Mouse (Mus musculus): ENCODE results near the gene Gucy1a1. TPM values are rescaled to one million over a fixed set of nuclear protein-coding genes. Genes with fewer than 3 reads are reported as not detected.
"Not testable (repeated sequence)": the region's sequence is repeated elsewhere in the genome, so short reads cannot be mapped to it uniquely, and the experiment has no call there.

Gene Gucy1a1
- polyA plus RNA-seq (2014; fragmentation: Nextera tagmentation; extraction: Ambion mirVana), result 21.9 and 27.8 TPM in 2 replicates

DNA sequence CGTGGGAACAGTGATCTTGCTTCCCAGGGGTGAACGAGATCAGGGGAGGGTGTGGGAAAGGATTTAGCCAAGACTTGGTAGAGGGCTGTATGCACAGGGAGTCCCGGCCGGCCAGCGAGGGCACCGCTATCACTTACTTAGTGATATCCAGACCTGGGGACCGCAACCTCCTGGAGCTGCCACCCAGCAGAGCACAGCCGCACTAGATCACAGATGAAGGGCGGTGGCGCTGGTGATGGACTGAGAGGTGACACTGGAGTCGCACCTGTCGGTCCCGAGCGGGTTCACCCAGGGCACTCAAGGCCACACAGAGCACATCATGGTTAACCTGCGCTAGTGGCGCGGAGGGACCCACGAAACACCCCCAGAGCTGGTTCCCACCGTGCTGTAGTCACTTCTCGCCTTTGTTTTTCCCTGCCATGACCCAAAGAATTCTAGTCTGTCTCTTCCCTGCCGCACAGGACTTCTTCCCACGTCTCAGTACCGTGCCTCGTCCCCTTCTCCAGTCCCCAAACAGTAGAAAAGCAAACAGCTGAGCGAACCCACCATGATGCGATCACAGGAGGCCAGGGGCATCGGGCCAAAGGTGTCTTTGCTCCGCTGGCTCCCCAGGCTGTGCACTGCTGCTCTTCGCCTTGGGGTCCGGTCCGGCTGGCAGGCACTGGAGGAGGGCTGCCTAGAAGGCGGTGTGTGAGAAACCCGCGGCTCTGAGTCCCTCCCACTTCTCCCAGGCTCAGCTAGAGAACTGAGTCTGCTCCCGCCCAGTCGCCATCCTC is at the start of gene Gucy1a1:
TSS of gene Gucy1a1 (minus strand) at position 664 of the 776 bp plus-strand sequence.
- Histone ChIP-seq H3K27me3 (ENCODE audit: control insufficient read depth, insufficient read depth, low read length) (no peaks in the 10 kb centered on the region), H3K36me3 (replicated peaks; ENCODE audit: control insufficient read depth, insufficient read depth) (no peaks in the 10 kb centered on the region), H3K9ac (peak within 1 kb of the TSS; percentile 64), H3K4me3 (replicated peaks; ENCODE audit: low read length) (peak within 1 kb of the TSS; percentile 46), H3K27ac (peak within 1 kb of the TSS; percentile 26; the same call in 1 of the 2 replicates), H3K4me1 (replicated peaks; ENCODE audit: control insufficient read depth, insufficient read depth, low read length) (no peaks in the 10 kb centered on the region; the same call in 1 of the 2 replicates), H3K9me3 (ENCODE audit: control insufficient read depth, low read length) (no peaks in the 10 kb centered on the region), H3K4me2 (replicated peaks) (peak within 1 kb of the TSS; percentile 97)
- ATAC-seq (ENCODE audit: low FRiP score) (peak; percentile 86), DNase-seq (ENCODE audit: low spot score) (peak; percentile 34)
- under 1% methylated on average over 36 of the region's 36 CpGs for WGBS

DNA sequence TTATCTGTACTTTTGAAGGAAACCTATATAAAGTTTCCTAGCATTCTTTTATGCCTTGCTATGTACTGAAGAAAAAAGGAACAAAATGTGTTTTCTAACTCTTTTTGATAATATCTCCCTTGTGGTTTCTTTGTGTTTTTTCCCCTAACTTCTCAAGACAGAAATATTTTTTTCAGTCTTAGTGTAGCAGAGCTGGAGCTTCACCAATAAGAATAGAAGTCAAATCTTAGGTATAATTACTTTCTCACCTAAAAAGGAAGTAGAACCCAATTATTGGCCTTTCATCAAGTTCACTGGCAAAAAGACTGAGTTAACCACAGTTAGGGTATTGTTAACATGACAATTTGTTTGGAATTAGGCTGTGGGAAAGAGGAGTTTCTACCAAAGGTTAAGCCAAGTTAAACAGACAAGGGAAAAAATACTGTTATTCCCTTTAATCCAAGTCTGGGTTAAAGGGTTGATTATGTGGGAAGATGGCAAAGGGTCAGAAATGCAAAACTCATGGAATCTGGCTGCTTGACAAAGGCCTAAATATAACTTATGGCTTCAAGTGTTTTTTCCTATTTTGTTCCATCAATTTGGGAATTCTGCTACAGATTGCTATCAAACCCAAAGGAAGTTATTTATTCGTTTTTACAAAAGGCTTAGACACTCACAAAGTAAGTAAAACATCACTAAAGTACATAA is 46.1 kb upstream of the Gucy1a1 start:
- ATAC-seq (ENCODE audit: low FRiP score), result no peak
- Histone ChIP-seq H3K27me3 (ENCODE audit: control insufficient read depth, insufficient read depth, low read length) (no peaks in the 10 kb centered on the region), H3K9me3 (ENCODE audit: control insufficient read depth, low read length) (0 out of 2 replicates have a peak, but pooled peaks cover 12% of the 10 kb centered on the region), H3K4me1 (replicated peaks; ENCODE audit: control insufficient read depth, insufficient read depth, low read length) (no peaks in the 10 kb centered on the region), H3K4me3 (replicated peaks; ENCODE audit: low read length) (no peak overlapping the region), H3K9ac (no peak overlapping the region), H3K36me3 (replicated peaks; ENCODE audit: control insufficient read depth, insufficient read depth) (no peaks in the 10 kb centered on the region), H3K27ac (no peak overlapping the region), H3K4me2 (replicated peaks) (no peak overlapping the region)
- DNase-seq (ENCODE audit: low spot score), result no peak
- 76% methylated on average over 1 of the region's 1 CpGs for WGBS

DNA sequence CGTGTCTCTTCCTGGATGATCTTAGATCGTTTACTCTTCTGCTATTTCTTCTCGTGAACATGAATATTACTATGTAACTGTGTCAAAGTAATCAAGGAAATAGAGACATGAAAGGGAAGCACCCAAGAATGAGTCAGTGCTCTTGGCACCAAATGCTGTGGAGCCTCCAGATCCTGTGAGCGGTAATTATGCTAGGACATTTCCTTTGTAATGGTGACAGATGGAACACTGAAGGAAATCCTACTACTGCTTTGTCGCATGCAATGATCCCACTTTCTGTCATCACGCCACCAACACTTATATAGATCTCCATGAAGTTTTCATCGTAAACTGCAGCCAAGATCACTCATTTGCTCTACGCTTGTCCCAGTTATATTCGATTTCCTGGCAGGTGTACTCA is 40.0 kb upstream of the Gucy1a1 start:
- ATAC-seq (ENCODE audit: low FRiP score) (no peak), DNase-seq (ENCODE audit: low spot score) (no peak)
- H3K27me3 ChIP-seq (ENCODE audit: control insufficient read depth, insufficient read depth, low read length), result no peaks in the 10 kb centered on the region
- H3K9ac ChIP-seq, result no peak overlapping the region
- no peak overlapping the region for H3K27ac ChIP-seq
- 93% methylated on average over 9 of the region's 9 CpGs for WGBS
- no peak overlapping the region for H3K4me3 ChIP-seq (replicated peaks; ENCODE audit: low read length)
- no peak overlapping the region for H3K4me2 ChIP-seq (replicated peaks)
- no peaks in the 10 kb centered on the region for H3K4me1 ChIP-seq (replicated peaks; ENCODE audit: control insufficient read depth, insufficient read depth, low read length)
- no peaks in the 10 kb centered on the region for H3K36me3 ChIP-seq (replicated peaks; ENCODE audit: control insufficient read depth, insufficient read depth)
- H3K9me3 ChIP-seq (ENCODE audit: control insufficient read depth, low read length), result 0 out of 2 replicates have a peak, but pooled peaks cover 12% of the 10 kb centered on the region

DNA sequence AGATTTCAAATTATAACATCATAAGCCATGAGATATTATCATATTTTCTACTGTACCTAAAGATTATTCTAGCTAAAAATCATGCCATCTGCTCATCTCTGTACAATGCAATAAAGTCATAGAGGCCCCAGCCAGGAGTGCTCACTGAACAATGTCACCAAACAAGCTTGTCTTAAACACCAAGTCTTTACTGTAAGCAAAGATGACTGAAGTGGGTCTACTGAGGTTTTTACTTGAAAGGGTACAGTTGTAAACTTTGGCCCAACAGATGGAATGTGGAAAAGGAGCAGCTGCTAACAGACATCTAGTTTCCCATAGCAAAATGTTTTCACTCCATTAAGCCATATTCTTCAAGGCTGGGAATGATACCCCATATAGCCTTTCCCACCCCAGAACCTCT is 35.9 kb upstream of the Gucy1a1 start:
- H3K4me2 ChIP-seq (replicated peaks), result no peak overlapping the region
- ATAC-seq (ENCODE audit: low FRiP score) (no peak), DNase-seq (ENCODE audit: low spot score) (no peak)
- H3K27me3 ChIP-seq (ENCODE audit: control insufficient read depth, insufficient read depth, low read length), result no peaks in the 10 kb centered on the region
- no peak overlapping the region for H3K27ac ChIP-seq
- H3K9me3 ChIP-seq (ENCODE audit: control insufficient read depth, low read length), result no peaks in the 10 kb centered on the region
- no peaks in the 10 kb centered on the region for H3K36me3 ChIP-seq (replicated peaks; ENCODE audit: control insufficient read depth, insufficient read depth)
- no peaks in the 10 kb centered on the region for H3K4me1 ChIP-seq (replicated peaks; ENCODE audit: control insufficient read depth, insufficient read depth, low read length)
- H3K9ac ChIP-seq, result no peak overlapping the region
- no peak overlapping the region for H3K4me3 ChIP-seq (replicated peaks; ENCODE audit: low read length)

DNA sequence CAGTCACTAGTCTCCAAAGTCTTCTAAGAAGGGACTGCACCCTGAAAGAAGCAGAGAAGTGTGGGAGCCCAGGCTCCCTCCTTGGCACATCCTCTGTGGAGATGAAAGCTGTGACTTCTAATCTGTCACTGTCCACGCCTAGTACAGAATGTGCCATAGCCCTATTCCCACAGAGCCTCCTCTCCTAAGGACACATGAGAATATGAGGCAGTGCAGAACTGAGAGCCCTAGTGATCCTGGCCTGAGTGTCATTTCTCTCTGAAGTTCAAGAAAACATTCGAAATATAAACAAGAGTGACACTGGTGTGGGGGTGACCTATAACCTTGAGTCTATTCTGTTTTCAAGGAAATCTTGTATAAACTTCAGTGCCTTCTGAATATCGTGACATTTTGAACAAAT is 34.7 kb upstream of the Gucy1a1 start:
- Histone ChIP-seq H3K4me2 (replicated peaks) (no peak overlapping the region), H3K9ac (no peak overlapping the region), H3K4me1 (replicated peaks; ENCODE audit: control insufficient read depth, insufficient read depth, low read length) (no peaks in the 10 kb centered on the region), H3K4me3 (replicated peaks; ENCODE audit: low read length) (no peak overlapping the region), H3K27me3 (ENCODE audit: control insufficient read depth, insufficient read depth, low read length) (no peaks in the 10 kb centered on the region), H3K9me3 (ENCODE audit: control insufficient read depth, low read length) (no peaks in the 10 kb centered on the region), H3K36me3 (replicated peaks; ENCODE audit: control insufficient read depth, insufficient read depth) (no peaks in the 10 kb centered on the region), H3K27ac (no peak overlapping the region)
- DNase-seq (ENCODE audit: low spot score) (no peak), ATAC-seq (ENCODE audit: low FRiP score) (no peak; the same call in 1 of the 2 replicates)
- WGBS, result 76% methylated on average over 3 of the region's 3 CpGs

DNA sequence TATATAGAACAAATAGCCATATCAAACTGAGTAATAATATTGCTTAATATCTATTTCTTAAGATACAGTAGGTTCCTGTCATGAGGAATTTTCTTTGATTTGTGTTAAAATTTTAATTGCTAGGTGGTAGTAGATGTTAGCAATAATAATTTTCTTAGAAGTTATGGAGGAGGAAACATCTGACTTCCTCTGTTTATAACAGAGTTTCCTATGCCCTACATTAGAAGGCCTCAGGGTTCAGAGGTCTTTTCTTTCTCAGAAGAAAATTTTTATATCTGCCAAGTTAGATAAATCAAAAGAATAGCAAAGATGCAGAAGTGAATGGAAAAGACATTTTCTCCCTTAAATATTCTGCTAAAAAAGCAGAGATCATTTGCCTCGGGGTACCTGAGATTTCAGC is 29.9 kb upstream of the Gucy1a1 start:
- no peak for DNase-seq (ENCODE audit: low spot score)
- no peak overlapping the region for H3K4me2 ChIP-seq (replicated peaks)
- no peak overlapping the region for H3K4me3 ChIP-seq (replicated peaks; ENCODE audit: low read length)
- H3K36me3 ChIP-seq (replicated peaks; ENCODE audit: control insufficient read depth, insufficient read depth), result no peaks in the 10 kb centered on the region
- WGBS, result 95% methylated on average over 1 of the region's 1 CpGs
- no peaks in the 10 kb centered on the region for H3K4me1 ChIP-seq (replicated peaks; ENCODE audit: control insufficient read depth, insufficient read depth, low read length)
- no peak for ATAC-seq (ENCODE audit: low FRiP score)
- H3K9me3 ChIP-seq (ENCODE audit: control insufficient read depth, low read length), result no peaks in the 10 kb centered on the region
- H3K9ac ChIP-seq, result no peak overlapping the region
- no peak overlapping the region for H3K27ac ChIP-seq
- no peaks in the 10 kb centered on the region for H3K27me3 ChIP-seq (ENCODE audit: control insufficient read depth, insufficient read depth, low read length)

DNA sequence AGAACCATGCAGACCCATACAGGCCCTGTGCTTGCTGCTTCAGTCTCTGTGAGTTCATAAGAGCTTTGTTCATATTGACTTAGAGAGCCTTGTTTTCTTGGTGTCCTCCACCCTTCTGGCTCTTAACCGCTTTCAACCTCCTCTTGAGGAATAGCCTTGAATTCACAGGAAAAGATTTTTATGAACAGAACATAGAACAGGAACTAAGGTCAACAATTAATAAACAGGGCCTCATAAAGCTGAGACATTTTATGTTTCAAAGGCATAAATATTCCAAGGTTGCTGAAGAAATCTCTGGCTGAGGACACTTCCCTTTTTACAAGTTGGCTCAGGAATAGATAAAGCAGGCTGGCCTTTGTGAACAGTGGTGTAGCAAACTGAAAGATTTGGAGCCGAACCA is 21.5 kb upstream of the Gucy1a1 start:
- Histone ChIP-seq H3K9ac (no peak overlapping the region), H3K27ac (no peak overlapping the region), H3K36me3 (replicated peaks; ENCODE audit: control insufficient read depth, insufficient read depth) (no peaks in the 10 kb centered on the region), H3K4me3 (replicated peaks; ENCODE audit: low read length) (no peak overlapping the region), H3K4me2 (replicated peaks) (no peak overlapping the region), H3K4me1 (replicated peaks; ENCODE audit: control insufficient read depth, insufficient read depth, low read length) (no peaks in the 10 kb centered on the region), H3K9me3 (ENCODE audit: control insufficient read depth, low read length) (no peaks in the 10 kb centered on the region), H3K27me3 (ENCODE audit: control insufficient read depth, insufficient read depth, low read length) (no peaks in the 10 kb centered on the region)
- ATAC-seq (ENCODE audit: low FRiP score) (no peak), DNase-seq (ENCODE audit: low spot score) (no peak)
- WGBS, result 87% methylated on average over 2 of the region's 2 CpGs

DNA sequence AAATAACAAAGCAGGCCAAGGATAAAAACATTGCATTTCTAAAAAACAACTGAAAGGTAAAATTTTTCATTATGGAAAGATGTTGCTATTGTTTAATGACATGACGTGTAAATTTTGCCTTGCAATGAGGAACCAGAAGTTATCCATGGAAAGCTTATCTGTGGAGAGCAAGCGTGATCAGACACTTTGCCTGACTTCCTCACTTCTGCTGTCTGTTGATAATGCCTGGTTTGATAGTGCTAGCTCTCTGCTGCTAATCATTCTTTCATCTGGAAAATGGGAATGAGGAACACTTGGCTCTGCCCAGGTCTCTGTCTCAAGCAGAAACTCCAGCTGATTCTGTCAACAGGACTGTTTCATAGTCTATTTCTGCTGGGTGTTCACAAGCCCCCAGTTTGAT is 20.3 kb upstream of the Gucy1a1 start:
- Histone ChIP-seq H3K9me3 (ENCODE audit: control insufficient read depth, low read length) (no peaks in the 10 kb centered on the region), H3K27ac (no peak overlapping the region), H3K9ac (no peak overlapping the region), H3K4me2 (replicated peaks) (no peak overlapping the region), H3K4me1 (replicated peaks; ENCODE audit: control insufficient read depth, insufficient read depth, low read length) (no peaks in the 10 kb centered on the region), H3K27me3 (ENCODE audit: control insufficient read depth, insufficient read depth, low read length) (no peaks in the 10 kb centered on the region), H3K4me3 (replicated peaks; ENCODE audit: low read length) (no peak overlapping the region), H3K36me3 (replicated peaks; ENCODE audit: control insufficient read depth, insufficient read depth) (no peaks in the 10 kb centered on the region)
- ATAC-seq (ENCODE audit: low FRiP score) (no peak), DNase-seq (ENCODE audit: low spot score) (no peak)
- WGBS, result 90% methylated on average over 2 of the region's 2 CpGs

DNA sequence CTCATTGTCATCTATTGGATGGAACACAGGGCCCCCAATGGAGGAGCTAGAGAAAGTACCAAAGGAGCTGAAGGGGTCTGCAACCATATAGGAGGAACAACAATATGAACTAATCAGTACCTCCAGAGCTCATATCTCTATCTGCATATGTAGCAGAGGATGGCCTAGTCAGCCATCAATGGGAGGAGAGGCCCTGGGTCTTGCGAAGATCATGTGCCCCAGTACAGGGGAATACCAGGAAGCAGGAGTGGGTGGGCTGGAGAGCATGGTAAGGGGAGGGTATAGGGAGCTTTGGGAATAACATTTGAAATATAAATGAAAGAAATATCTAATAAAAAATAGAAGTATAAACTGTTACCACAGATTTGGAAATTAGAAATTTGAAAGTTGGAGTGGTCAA is 17.4 kb upstream of the Gucy1a1 start:
- H3K9me3 ChIP-seq (ENCODE audit: control insufficient read depth, low read length); H3K27me3 ChIP-seq (ENCODE audit: control insufficient read depth, insufficient read depth, low read length); H3K4me2 ChIP-seq (replicated peaks); H3K4me3 ChIP-seq (replicated peaks; ENCODE audit: low read length); H3K4me1 ChIP-seq (replicated peaks; ENCODE audit: control insufficient read depth, insufficient read depth, low read length); H3K36me3 ChIP-seq (replicated peaks; ENCODE audit: control insufficient read depth, insufficient read depth); H3K9ac ChIP-seq; DNase-seq (ENCODE audit: low spot score); H3K27ac ChIP-seq; ATAC-seq (ENCODE audit: low FRiP score): not testable (repeated sequence)
- 94% methylated on average over 1 of the region's 1 CpGs for WGBS
